Mouse (Mus musculus) lung, adult 10 weeks (tissue): ENCODE data around the gene Dtx3l. TPM values are rescaled to one million over a fixed set of nuclear protein-coding genes. Genes with fewer than 3 reads are reported as not detected.

Experiments
- polyA plus RNA-seq: library from polyadenylated mRNA; stranded (reverse); fragments of 350-450 nt; fragmentation: Illumina TruSeq; extraction: RNeasy Lipid Tissue Mini Kit (QIAGEN cat#74804); gene quantifications from one replicate; pipeline ENCODE4 v1.2.3, GENCODE M21; 2014; ENCODE audit warnings: low read depth, low replicate concordance; ENCODE audit not compliant: insufficient read depth

Gene Dtx3l
- 6.0 TPM for polyA plus RNA-seq

DNA sequence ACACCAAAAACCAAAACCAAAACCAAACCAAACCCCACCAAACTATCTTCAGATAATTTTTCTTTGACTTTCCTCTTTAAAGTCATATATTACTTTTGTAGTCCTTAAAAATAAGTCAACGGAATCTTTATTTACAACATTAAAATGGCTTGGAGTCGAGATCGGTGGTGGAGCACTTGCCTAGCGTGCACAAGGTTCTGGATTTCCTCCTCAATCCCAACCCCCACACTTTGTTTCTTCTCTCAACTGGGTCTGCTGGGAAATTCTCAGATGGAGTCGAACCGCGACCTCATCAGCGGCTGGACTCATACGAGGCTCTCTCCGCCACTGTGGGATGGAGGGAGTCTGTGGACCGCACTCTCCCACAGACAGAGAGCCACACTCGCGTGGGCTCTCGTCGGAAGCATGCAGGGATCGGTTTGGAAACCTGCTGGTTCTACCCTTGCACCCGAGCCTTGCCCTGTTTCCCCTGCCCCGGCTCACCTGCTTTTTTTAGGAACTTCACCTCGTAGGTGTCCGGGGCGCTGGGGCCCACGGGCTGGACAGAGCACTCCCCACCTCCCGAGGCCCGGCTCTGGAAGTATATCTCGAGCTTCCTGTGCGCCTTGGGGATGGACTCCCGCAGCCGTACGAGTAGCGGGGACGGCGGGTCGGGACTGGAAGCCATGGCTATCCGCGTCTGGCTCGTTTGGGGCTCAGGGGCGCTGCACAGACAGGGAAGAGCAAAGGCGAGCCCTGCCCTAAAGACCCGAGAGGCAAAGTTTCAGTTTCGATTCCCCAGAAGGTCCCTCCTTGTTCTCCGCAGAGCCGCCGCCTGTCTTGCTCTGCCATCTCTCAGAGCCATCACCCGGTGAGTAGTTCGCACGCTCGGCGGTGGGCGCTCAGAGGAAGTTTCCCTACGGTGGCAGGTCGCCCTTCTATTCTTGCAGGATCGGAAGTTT, at the start of gene Dtx3l, which contains the start of gene Parp9:
TSS of gene Dtx3l (minus strand) at position 941 of the 941 bp plus-strand sequence.
TSS of gene Parp9 (plus strand) at position 260 of the 941 bp plus-strand sequence.

GRCm38 (mm10) chr16:35978450-35978849, 39.5 kb upstream of the Dtx3l start, which contains the start of gene Kpna1:
Gene Kpna1, plus strand, starts transcription at chr16:35978750.

Other genes starting within 250 kb of the Dtx3l start
- 24.4 TPM for gene Dirc2, start 169.8 kb downstream of the Dtx3l start, polyA plus RNA-seq
- gene Hspbap1, start 168.8 kb downstream of the Dtx3l start, polyA plus RNA-seq: 6.0 TPM
- gene Parp14, start 67.6 kb downstream of the Dtx3l start, polyA plus RNA-seq: 10.3 TPM
- gene Parp9, start 681 bp downstream of the Dtx3l start, polyA plus RNA-seq: 18.3 TPM
- gene Kpna1, start 39.6 kb upstream of the Dtx3l start, polyA plus RNA-seq: 14.8 TPM
- 3.7 TPM for gene Wdr5b, start 102.0 kb upstream of the Dtx3l start, polyA plus RNA-seq
- 129 TPM for gene Fam162a, start 132.4 kb upstream of the Dtx3l start, polyA plus RNA-seq
- 16.8 TPM for gene Ccdc58, start 132.5 kb upstream of the Dtx3l start, polyA plus RNA-seq
- not detected for gene Csta1, start 192.1 kb upstream of the Dtx3l start, polyA plus RNA-seq
- gene Stfa2l1, start 217.7 kb upstream of the Dtx3l start, polyA plus RNA-seq: 11.2 TPM
- gene Gm5483, start 245.1 kb upstream of the Dtx3l start, polyA plus RNA-seq: 5.0 TPM